In genomic region chr19:42936661-42937193, GRCm38 (mm10) we compare ENCODE assay signal across 13 mouse cellular contexts.
DNase-seq lines count a peak whose midpoint lies in the region; ATAC-seq and TF ChIP-seq lines count a peak whose summit lies in the region.
"Had no signal": no experiment of that assay in that cellular context is flagged by ENCODE, and none has a peak within 500 bp of the region (broad histone marks: within the 10 kb centered on the region; RNA-seq: fewer than 3 reads in every experiment).

No protein-coding gene starts in this region.

- no peak for TF ChIP-seq CTCF in lung, adult 2 months (IDR thresholded peaks at IDR 0.05; ENCODE audit: insufficient read depth, low read length)

- no peak for ATAC-seq in forebrain, embryonic 12.5 days (ENCODE audit: low FRiP score)
- no peak for ATAC-seq in forebrain, embryonic 14.5 days
- peak; percentile 46; the same call in 1 of the 2 replicates for ATAC-seq in lung, embryonic 15.5 days (ENCODE audit: borderline replicate concordance, extremely low read depth, low FRiP score, low TSS enrichment)
- no peak for ATAC-seq in embryonic facial prominence, embryonic 11.5 days (replicated peaks; ENCODE audit: insufficient number of reproducible peaks, low FRiP score, low TSS enrichment, low read depth)
- no peak for ATAC-seq in neural tube, embryonic 11.5 days (ENCODE audit: insufficient read depth, low FRiP score, low TSS enrichment)

- intact Hi-C loops in gastrocnemius, postnatal 36 days (cut with DNase I), result no loop called here

- H3K9me3 ChIP-seq in forebrain, embryonic 12.5 days, result no peaks in the 10 kb centered on the region
- H3K9me3 ChIP-seq in forebrain, embryonic 14.5 days (replicated peaks; ENCODE audit: control insufficient read depth, low read length), result no peaks in the 10 kb centered on the region
- H3K9me3 ChIP-seq in lung, embryonic 15.5 days, result no peaks in the 10 kb centered on the region
- no peaks in the 10 kb centered on the region for H3K9me3 ChIP-seq in embryonic facial prominence, embryonic 11.5 days (replicated peaks; ENCODE audit: control insufficient read depth, low read length)
- no peaks in the 10 kb centered on the region for H3K9me3 ChIP-seq in neural tube, embryonic 11.5 days (ENCODE audit: control insufficient read depth, low read length)
- H3K9me3 ChIP-seq: midbrain, embryonic 12.5 days had no signal

- no peak overlapping the region for H3K4me3 ChIP-seq in forebrain, embryonic 12.5 days (replicated peaks)
- no peak overlapping the region for H3K4me3 ChIP-seq in forebrain, embryonic 14.5 days (ENCODE audit: low read depth, low read length)
- no peak overlapping the region for H3K4me3 ChIP-seq in lung, embryonic 15.5 days
- H3K4me3 ChIP-seq in lung, adult 2 months (replicated peaks; ENCODE audit: extremely low read depth, low read depth, low read length), result no peak overlapping the region
- no peak overlapping the region for H3K4me3 ChIP-seq in embryonic facial prominence, embryonic 11.5 days (ENCODE audit: low read depth, low read length)
- H3K4me3 ChIP-seq in neural tube, embryonic 11.5 days (ENCODE audit: low read depth, low read length), result no peak overlapping the region
- H3K4me3 ChIP-seq: erythroblast, embryonic 14.5 days; heart, adult 2 months; midbrain, embryonic 12.5 days had no signal

- no peak for DNase-seq in forebrain, embryonic 14.5 days (ENCODE audit: low spot score)
- DNase-seq in lung, adult 2 months, result no peak
- DNase-seq in embryonic facial prominence, embryonic 11.5 days (ENCODE audit: low spot score), result peak; percentile 71
- peak; percentile 37 for DNase-seq in neural tube, embryonic 11.5 days (ENCODE audit: low spot score)
- DNase-seq in gastrocnemius, postnatal 36 days, result no peak
- DNase-seq in right cerebral cortex, postnatal 10 days (ENCODE audit: low spot score in 2 of 2), result no peak
- DNase-seq: cerebellum, adult 8-10 months; heart, adult 2 months; kidney, adult 18-20 months had no signal

- WGBS in forebrain, embryonic 12.5 days, result under 1% methylated on average over 9 of the region's 9 CpGs
- under 1% methylated on average over 9 of the region's 9 CpGs for whole genome bisulfite sequencing in forebrain, embryonic 14.5 days
- WGBS in lung, embryonic 15.5 days, result 12% methylated on average over 9 of the region's 9 CpGs
- 37% methylated on average over 9 of the region's 9 CpGs for WGBS in lung, adult 2 months
- 7% methylated on average over 9 of the region's 9 CpGs for WGBS in embryonic facial prominence, embryonic 11.5 days
- 2% methylated on average over 9 of the region's 9 CpGs for WGBS in neural tube, embryonic 11.5 days

- peaks cover 6% of the 10 kb centered on the region; the same call in 1 of the 2 replicates for H3K4me1 ChIP-seq in forebrain, embryonic 12.5 days
- H3K4me1 ChIP-seq in forebrain, embryonic 14.5 days (ENCODE audit: control insufficient read depth, insufficient read depth, low read length), result no peaks in the 10 kb centered on the region
- peaks cover 13% of the 10 kb centered on the region for H3K4me1 ChIP-seq in lung, embryonic 15.5 days
- H3K4me1 ChIP-seq in lung, adult 2 months (ENCODE audit: control insufficient read depth, insufficient read depth, low read length), result no peaks in the 10 kb centered on the region; the same call in 1 of the 2 replicates
- H3K4me1 ChIP-seq in embryonic facial prominence, embryonic 11.5 days (ENCODE audit: control insufficient read depth, insufficient read depth, low read length), result no peaks in the 10 kb centered on the region
- no peaks in the 10 kb centered on the region for H3K4me1 ChIP-seq in neural tube, embryonic 11.5 days (ENCODE audit: control insufficient read depth, insufficient read depth, low read length)

- peak overlapping the region; percentile 8; the same call in 1 of the 2 replicates for H3K4me2 ChIP-seq in forebrain, embryonic 12.5 days
- H3K4me2 ChIP-seq in forebrain, embryonic 14.5 days (ENCODE audit: low read length), result no peak overlapping the region
- H3K4me2 ChIP-seq in lung, embryonic 15.5 days, result no peak overlapping the region
- no peak overlapping the region for H3K4me2 ChIP-seq in embryonic facial prominence, embryonic 11.5 days (ENCODE audit: low read depth, low read length)
- no peak overlapping the region for H3K4me2 ChIP-seq in neural tube, embryonic 11.5 days (ENCODE audit: low read depth)
- H3K4me2 ChIP-seq: midbrain, embryonic 12.5 days had no signal

- no peak overlapping the region for H3K27ac ChIP-seq in forebrain, embryonic 12.5 days
- H3K27ac ChIP-seq in forebrain, embryonic 14.5 days (ENCODE audit: low read depth, low read length), result no peak overlapping the region
- H3K27ac ChIP-seq in lung, embryonic 15.5 days, result peak overlapping the region; percentile 80
- no peak overlapping the region for H3K27ac ChIP-seq in embryonic facial prominence, embryonic 11.5 days (replicated peaks; ENCODE audit: low read depth, low read length)
- H3K27ac ChIP-seq in neural tube, embryonic 11.5 days (ENCODE audit: low read depth, low read length), result no peak overlapping the region
- H3K27ac ChIP-seq: heart, adult 2 months; midbrain, embryonic 12.5 days had no signal

- no peaks in the 10 kb centered on the region for H3K36me3 ChIP-seq in forebrain, embryonic 12.5 days (replicated peaks)
- H3K36me3 ChIP-seq in forebrain, embryonic 14.5 days (ENCODE audit: control insufficient read depth, insufficient read depth, low read length), result no peaks in the 10 kb centered on the region
- H3K36me3 ChIP-seq in lung, embryonic 15.5 days, result no peaks in the 10 kb centered on the region
- no peaks in the 10 kb centered on the region for H3K36me3 ChIP-seq in embryonic facial prominence, embryonic 11.5 days (replicated peaks; ENCODE audit: control insufficient read depth, insufficient read depth, low read depth, low read length)
- no peaks in the 10 kb centered on the region for H3K36me3 ChIP-seq in neural tube, embryonic 11.5 days (ENCODE audit: control insufficient read depth, insufficient read depth, low read length)
- H3K36me3 ChIP-seq: midbrain, embryonic 12.5 days had no signal

- no peaks in the 10 kb centered on the region; the same call in 1 of the 2 replicates for H3K27me3 ChIP-seq in forebrain, embryonic 12.5 days
- H3K27me3 ChIP-seq in forebrain, embryonic 14.5 days (replicated peaks; ENCODE audit: control insufficient read depth, insufficient read depth, low read length), result no peaks in the 10 kb centered on the region
- H3K27me3 ChIP-seq in lung, embryonic 15.5 days, result no peaks in the 10 kb centered on the region
- H3K27me3 ChIP-seq in embryonic facial prominence, embryonic 11.5 days (ENCODE audit: control insufficient read depth, insufficient read depth, low read length), result no peaks in the 10 kb centered on the region
- H3K27me3 ChIP-seq in neural tube, embryonic 11.5 days (ENCODE audit: control insufficient read depth, insufficient read depth, low read length), result no peaks in the 10 kb centered on the region
- H3K27me3 ChIP-seq: midbrain, embryonic 12.5 days had no signal

- TF ChIP-seq POLR2A in lung, adult 2 months (IDR thresholded peaks at IDR 0.05; ENCODE audit: borderline replicate concordance, extremely low read depth, low read depth, low read length), result no peak

- H3K9ac ChIP-seq in forebrain, embryonic 12.5 days, result no peak overlapping the region
- H3K9ac ChIP-seq in forebrain, embryonic 14.5 days (ENCODE audit: low read length), result no peak overlapping the region
- no peak overlapping the region for H3K9ac ChIP-seq in lung, embryonic 15.5 days
- no peak overlapping the region for H3K9ac ChIP-seq in embryonic facial prominence, embryonic 11.5 days (replicated peaks; ENCODE audit: low read length)
- H3K9ac ChIP-seq in neural tube, embryonic 11.5 days (ENCODE audit: low read length), result no peak overlapping the region
- H3K9ac ChIP-seq: midbrain, embryonic 12.5 days had no signal

Comparison
In these comparisons a context has a peak if more than half of its experiments do, and no peak if none do; other contexts are left out.
1. DNase-seq: peak in embryonic facial prominence, embryonic 11.5 days (single experiment) and neural tube, embryonic 11.5 days (single experiment); none in forebrain, embryonic 14.5 days (single experiment), lung, adult 2 months (single experiment), gastrocnemius, postnatal 36 days (0 of 2) and right cerebral cortex, postnatal 10 days (0 of 2).